Mouse (Mus musculus): Measurements from ENCODE around the gene Gpx8.

The Gpx8 gene

DNA sequence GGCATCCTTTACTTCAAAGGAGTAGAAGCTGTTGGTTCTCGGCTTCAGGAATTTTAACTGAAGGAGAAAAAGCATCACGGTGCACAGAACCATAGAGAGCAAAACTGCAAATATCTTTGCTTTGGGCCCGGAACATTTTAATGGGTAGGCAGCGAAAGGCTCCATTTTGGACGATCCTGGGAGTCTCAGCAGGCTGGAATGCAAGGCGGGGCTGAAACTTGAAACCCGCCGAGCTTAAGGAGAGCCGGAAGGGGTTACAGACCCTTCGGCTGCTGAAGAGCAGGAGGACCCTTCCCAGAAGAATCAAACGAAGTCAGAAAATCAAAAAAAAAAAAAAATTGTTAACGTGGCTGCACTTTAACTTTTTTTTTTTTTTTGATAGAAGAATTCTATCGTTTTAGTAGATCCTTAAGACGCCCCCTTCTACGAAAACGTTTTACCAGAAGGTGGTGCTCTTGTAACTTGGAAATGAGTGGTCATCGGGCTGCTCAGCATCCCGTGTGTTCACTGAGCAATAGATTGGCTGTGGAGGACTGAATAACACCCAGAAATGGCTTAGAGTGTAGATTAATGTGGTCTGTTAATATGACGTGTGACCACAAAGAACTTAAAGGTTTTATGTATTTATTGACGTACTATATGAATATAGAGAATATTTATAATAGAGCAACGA lies at the start of gene Gpx8:
Gpx8 (minus strand) TSS at position 200 of the 673 bp plus-strand sequence.
- DNase-seq (ENCODE audit: extremely low read depth, insufficient read length, low spot score) = peak; percentile 67

DNA sequence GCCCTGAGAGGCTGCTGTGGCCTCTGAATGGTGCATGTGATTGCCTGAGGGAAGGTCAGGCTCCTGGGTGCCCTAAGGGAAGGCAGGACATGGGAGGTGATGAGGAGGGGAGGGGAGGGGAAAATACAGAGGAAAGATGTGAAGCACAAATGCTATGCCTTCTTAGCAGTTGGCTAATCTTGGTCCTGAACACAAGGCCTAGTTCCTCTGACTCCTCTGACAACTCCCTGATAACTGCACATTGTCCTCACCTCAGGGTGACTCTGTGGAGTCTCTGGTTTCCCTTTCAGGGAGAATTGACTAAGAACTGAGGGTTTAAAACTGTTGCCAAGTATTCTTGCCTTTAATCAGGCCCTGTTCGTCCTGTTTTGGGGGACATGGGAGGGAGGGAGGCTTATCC lies 48.4 kb upstream of the Gpx8 start:
- no peak for DNase-seq (ENCODE audit: extremely low read depth, insufficient read length, low spot score)

DNA sequence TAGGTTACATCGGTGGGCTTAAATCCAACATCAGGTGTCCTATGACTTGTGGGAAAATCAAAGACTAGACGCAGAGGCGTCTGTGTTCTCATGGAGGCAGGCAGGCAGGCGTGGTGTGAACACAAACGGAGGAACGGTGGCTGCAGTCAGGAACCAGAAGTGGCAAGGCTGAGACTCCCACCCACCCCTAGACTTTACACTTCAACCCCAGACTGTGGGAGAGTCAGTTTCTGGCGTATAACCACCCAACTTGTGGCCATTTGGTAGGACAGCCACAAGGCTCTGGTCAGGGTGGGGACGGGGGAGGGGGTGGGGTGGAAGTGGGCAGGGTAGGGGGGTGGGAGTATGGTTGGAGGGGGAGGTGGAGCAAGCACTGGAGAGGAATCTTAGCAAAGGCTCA lies 44.3 kb upstream of the Gpx8 start:
- no peak for DNase-seq (ENCODE audit: extremely low read depth, insufficient read length, low spot score)

GRCm38 (mm10) chr13:113087226-113088017 lies 41.2 kb upstream of the Gpx8 start:
- no peak for DNase-seq (ENCODE audit: extremely low read depth, insufficient read length, low spot score)

DNA sequence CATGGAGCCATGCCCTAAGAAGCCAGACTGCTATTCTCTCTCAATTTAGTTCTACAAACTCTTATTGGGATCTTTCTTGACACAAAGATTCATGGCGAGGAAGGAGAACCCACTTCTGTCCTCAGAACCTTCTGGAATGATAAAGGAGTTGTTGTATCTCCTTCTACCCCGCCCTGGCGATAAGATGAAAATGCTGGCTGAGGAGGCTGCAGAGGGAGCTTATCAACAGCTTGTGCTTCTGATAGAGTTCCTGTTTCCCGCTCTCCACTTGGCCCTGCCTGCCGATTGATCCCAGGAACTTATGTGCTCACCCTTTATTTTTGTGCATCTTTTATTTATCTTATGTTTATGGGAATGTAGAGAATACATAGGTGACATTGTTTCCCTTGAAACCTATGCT lies 38.5 kb upstream of the Gpx8 start:
- DNase-seq (ENCODE audit: extremely low read depth, insufficient read length, low spot score) = no peak

GRCm38 (mm10) chr13:113082101-113082500 lies 35.9 kb upstream of the Gpx8 start:
- DNase-seq (ENCODE audit: extremely low read depth, insufficient read length, low spot score) = no peak

DNA sequence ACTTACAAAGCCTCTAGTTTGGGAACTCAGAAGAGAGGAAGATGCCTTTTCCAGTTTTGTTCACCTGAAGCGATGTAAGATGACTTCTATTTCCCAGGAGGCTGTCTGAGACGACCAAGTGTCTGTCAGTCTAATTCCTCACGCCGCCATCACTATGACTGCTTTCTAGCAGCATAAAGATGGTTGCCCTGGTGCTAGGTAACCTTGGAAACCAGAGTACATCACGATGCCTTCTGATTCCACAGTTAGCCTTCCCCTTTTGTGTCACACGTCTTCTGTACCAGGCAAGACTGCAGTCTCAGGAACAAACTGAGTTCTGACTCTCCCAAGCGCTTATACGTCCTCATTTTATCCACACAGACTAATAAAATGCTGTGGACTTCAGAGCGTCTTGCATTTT lies 32.8 kb upstream of the Gpx8 start:
- no peak for DNase-seq (ENCODE audit: extremely low read depth, insufficient read length, low spot score)

DNA sequence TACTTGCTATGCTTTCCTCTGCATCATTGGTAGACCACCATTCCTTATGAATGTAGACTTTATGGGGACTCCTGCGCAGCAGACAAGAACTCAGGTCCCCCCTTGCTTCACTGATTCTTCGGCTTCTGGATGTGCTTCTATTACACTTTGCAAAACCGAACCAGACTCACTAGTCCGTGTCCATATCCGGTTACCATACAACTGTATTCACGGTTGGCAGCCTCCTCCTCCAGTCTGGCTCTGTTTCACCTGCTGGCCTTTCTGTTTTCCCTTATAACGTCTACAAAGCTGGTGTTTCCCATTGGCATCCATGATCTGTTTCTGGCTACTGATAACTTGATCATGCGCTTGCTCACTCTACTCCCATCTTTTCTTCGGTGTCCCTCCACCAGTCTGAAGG lies 18.3 kb upstream of the Gpx8 start:
- DNase-seq (ENCODE audit: extremely low read depth, insufficient read length, low spot score) = no peak

DNA sequence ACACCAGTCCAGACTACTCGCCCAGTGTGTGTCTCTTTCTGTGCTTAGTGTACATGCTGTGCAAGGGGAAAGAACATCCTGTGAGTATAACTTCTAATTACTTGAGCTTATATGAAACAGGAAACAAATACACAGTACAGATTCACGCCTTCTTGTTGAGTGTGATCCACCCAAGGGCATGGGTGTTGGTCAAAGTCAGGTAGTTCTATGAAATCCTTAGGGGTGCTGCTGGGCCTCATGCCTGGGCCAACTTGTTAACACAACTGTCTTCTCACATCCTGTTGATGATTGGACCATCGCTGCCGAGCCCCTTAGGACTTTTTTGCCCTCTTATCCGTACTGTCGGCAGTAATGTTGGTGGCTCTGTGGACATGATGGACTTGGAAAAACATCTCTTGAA lies 15.5 kb upstream of the Gpx8 start:
- DNase-seq (ENCODE audit: extremely low read depth, insufficient read length, low spot score) = no peak

DNA sequence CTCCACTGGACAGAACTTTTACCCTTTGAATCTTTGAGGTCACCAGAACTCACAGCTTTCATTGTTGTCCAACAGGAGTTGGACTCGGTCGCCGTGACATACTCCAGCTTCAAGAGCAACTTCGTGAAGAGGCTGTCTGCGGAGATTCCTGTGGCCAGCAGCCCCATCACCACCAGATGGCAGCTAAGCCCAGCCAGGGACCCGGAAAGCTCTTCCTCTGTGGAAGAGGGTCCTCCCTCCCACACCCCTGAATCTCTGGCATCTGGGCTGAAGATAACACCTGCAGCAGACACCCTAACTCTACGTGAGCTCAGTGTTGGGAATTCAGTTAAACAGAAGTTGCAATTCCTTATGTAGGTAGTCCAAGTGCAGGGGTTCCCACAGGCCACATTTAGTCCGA lies 9.6 kb upstream of the Gpx8 start:
- no peak for DNase-seq (ENCODE audit: extremely low read depth, insufficient read length, low spot score)

GRCm38 (mm10) chr13:113054230-113054629 lies 8.0 kb upstream of the Gpx8 start:
- no peak for DNase-seq (ENCODE audit: extremely low read depth, insufficient read length, low spot score)

- DNase-seq (ENCODE audit: extremely low read depth, insufficient read length, low spot score) = no peak
Observed at GRCm38 (mm10) chr13:113047647-113048046, 1.4 kb upstream of the Gpx8 start.

GRCm38 (mm10) chr13:113047018-113047417 lies 808 bp upstream of the Gpx8 start:
- DNase-seq (ENCODE audit: extremely low read depth, insufficient read length, low spot score) = no peak

DNA sequence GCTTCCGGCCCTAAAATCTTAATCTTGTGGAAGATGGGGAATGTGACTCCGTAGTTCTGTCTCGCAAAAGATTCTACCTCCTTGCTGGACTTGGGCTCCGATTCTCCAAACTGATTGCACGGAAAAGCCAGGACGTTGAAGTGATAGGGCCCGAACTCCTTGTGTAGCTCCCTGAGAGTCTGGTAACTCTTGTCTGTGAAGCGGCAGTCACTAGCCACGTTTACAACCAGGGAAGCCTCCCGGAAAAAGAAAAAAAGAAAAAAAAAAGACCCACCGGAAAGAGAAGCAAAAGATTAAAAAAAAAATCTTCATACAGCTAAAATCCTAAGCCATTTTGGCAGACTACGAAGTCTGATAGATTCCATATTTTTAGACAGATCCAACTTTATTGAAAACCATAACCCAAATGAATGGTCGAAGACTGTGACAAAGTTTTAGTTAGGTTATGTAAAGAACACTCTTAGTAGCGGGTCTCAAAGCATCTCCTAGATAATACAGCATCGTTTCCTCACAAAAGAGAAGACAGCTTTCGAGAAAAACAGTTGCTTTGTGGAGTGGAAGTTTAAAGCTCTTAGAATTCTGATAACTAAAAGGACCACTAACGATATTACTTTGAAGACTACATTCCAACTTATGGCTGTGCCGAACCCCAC lies 626 bp downstream of the Gpx8 start:
- DNase-seq (ENCODE audit: extremely low read depth, insufficient read length, low spot score) = no peak

DNA sequence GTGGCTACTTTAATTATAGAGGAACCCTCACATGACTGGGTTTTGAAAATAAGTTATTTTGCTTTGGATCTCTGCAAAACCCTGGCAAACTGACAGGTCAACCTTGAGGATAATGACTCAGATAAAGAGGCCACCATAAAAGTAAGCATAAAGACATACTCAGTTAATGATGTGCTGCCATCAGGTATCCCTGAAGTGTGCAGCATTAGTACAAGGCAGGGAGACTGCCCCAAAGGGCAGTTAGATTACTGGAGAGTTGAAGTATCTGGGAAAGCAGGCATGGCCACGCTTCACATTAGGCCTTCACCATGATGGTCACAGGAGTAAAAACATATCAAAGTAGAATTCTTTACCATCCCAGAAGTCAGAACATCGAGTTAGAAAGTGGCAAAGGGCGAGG lies 1.3 kb downstream of the Gpx8 start:
- DNase-seq (ENCODE audit: extremely low read depth, insufficient read length, low spot score) = no peak

GRCm38 (mm10) chr13:113035852-113036251 lies 10.4 kb downstream of the Gpx8 start:
- peak; percentile 48 for DNase-seq (ENCODE audit: extremely low read depth, insufficient read length, low spot score)

- peak; percentile 53 for DNase-seq (ENCODE audit: extremely low read depth, insufficient read length, low spot score)
Observed at GRCm38 (mm10) chr13:113034950-113035421, 11.2 kb downstream of the Gpx8 start, which contains the start of gene Cdc20b. Cdc20b (plus strand) TSS chr13:113035111.

GRCm38 (mm10) chr13:113034271-113034886 lies 11.8 kb downstream of the Gpx8 start:
- DNase-seq (ENCODE audit: extremely low read depth, insufficient read length, low spot score) = no peak

DNA sequence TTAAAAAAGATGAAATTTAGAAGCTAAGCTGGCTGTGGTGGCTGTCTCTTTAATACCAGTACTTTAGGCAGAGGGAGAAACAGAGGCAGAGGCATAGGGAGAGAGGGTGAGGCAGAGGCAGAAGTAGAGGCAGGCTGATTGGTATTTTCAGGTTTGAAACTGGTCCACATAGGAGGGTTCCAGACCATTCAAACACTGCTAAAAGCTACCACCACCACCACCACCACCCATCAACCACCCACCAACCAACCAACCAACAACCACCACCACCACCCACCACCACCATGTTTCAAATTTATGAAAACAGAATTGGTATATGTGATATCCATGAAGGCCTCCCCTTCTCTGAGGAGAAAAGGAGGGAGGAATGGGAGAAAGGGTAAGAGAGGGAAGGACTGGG lies 13.4 kb downstream of the Gpx8 start:
- DNase-seq (ENCODE audit: extremely low read depth, insufficient read length, low spot score) = no peak

- DNase-seq (ENCODE audit: extremely low read depth, insufficient read length, low spot score) = no peak
Observed at GRCm38 (mm10) chr13:113031792-113032571, 14.2 kb downstream of the Gpx8 start.
